8 mouse cellular contexts compared by ENCODE assay signal in genomic region chr13:45469481-45470301, GRCm38 (mm10). TPM values are rescaled to one million over a fixed set of nuclear protein-coding genes. Genes with fewer than 3 reads are reported as not detected.
DNase-seq lines count a peak whose midpoint lies in the region; ATAC-seq lines count a peak whose summit lies in the region.

No protein-coding gene starts in this region.

- no peak overlapping the region for H3K4me3 ChIP-seq in heart, embryonic 11.5 days (ENCODE audit: low read depth, low read length)
- H3K4me3 ChIP-seq in embryonic facial prominence, embryonic 10.5 days = peak overlapping the region; percentile 31
- H3K4me3 ChIP-seq in intestine, embryonic 16.5 days (ENCODE audit: low read length) = no peak overlapping the region
- H3K4me3 ChIP-seq in stomach, embryonic 16.5 days (replicated peaks; ENCODE audit: low read length) = no peak overlapping the region

- no peak overlapping the region for H3K27ac ChIP-seq in heart, embryonic 11.5 days (ENCODE audit: low read depth, low read length)
- H3K27ac ChIP-seq in embryonic facial prominence, embryonic 10.5 days (replicated peaks) = peak overlapping the region; percentile 88
- H3K27ac ChIP-seq in intestine, embryonic 16.5 days (ENCODE audit: low read length) = no peak overlapping the region
- H3K27ac ChIP-seq in stomach, embryonic 16.5 days (ENCODE audit: low read length) = 0 out of 2 replicates have a peak overlapping the region, but pooled peaks have one; percentile 11

- WGBS in heart, embryonic 11.5 days (ENCODE audit: insufficient replicate concordance) = 50% methylated on average over 19 of the region's 19 CpGs
- WGBS in embryonic facial prominence, embryonic 10.5 days = 14% methylated on average over 19 of the region's 19 CpGs
- WGBS in intestine, embryonic 16.5 days = 32% methylated on average over 19 of the region's 19 CpGs
- WGBS in stomach, embryonic 16.5 days = 32% methylated on average over 19 of the region's 19 CpGs

- peaks cover 8% of the 10 kb centered on the region; the same call in 1 of the 2 replicates for H3K4me1 ChIP-seq in heart, embryonic 11.5 days (ENCODE audit: control insufficient read depth, insufficient read depth, low read length)
- peaks cover 46% of the 10 kb centered on the region for H3K4me1 ChIP-seq in embryonic facial prominence, embryonic 10.5 days
- peaks cover 10% of the 10 kb centered on the region for H3K4me1 ChIP-seq in intestine, embryonic 16.5 days (ENCODE audit: control insufficient read depth, insufficient read depth, low read length)
- H3K4me1 ChIP-seq in stomach, embryonic 16.5 days (ENCODE audit: control insufficient read depth, insufficient read depth, low read length) = peaks cover 13% of the 10 kb centered on the region

- ATAC-seq in heart, embryonic 11.5 days (replicated peaks; ENCODE audit: insufficient number of reproducible peaks, low FRiP score, low TSS enrichment) = no peak
- ATAC-seq in intestine, embryonic 16.5 days = 0 out of 2 replicates have a peak, but pooled peaks have one; percentile 28
- ATAC-seq in stomach, embryonic 16.5 days (ENCODE audit: insufficient read depth, low FRiP score) = no peak
- ATAC-seq in cerebellum, adult (ENCODE audit: insufficient number of reproducible peaks, low FRiP score, low TSS enrichment) = no peak

- H3K27me3 ChIP-seq in heart, embryonic 11.5 days (ENCODE audit: control insufficient read depth, insufficient read depth, low read length) = no peaks in the 10 kb centered on the region
- H3K27me3 ChIP-seq in embryonic facial prominence, embryonic 10.5 days (replicated peaks; ENCODE audit: low read depth, poor library complexity, severe bottlenecking) = peaks cover 25% of the 10 kb centered on the region
- H3K27me3 ChIP-seq in intestine, embryonic 16.5 days (replicated peaks; ENCODE audit: control insufficient read depth, insufficient read depth, low read length) = no peaks in the 10 kb centered on the region
- no peaks in the 10 kb centered on the region for H3K27me3 ChIP-seq in stomach, embryonic 16.5 days (ENCODE audit: control insufficient read depth, insufficient read depth, low read length)

- H3K36me3 ChIP-seq in heart, embryonic 11.5 days (ENCODE audit: control insufficient read depth, insufficient read depth, low read length) = no peaks in the 10 kb centered on the region
- no peaks in the 10 kb centered on the region for H3K36me3 ChIP-seq in embryonic facial prominence, embryonic 10.5 days (replicated peaks)
- no peaks in the 10 kb centered on the region for H3K36me3 ChIP-seq in intestine, embryonic 16.5 days (ENCODE audit: control insufficient read depth, insufficient read depth, low read length)
- H3K36me3 ChIP-seq in stomach, embryonic 16.5 days (ENCODE audit: control insufficient read depth, insufficient read depth, low read length) = no peaks in the 10 kb centered on the region

- H3K9me3 ChIP-seq in heart, embryonic 11.5 days (replicated peaks; ENCODE audit: control insufficient read depth, low read length) = no peaks in the 10 kb centered on the region
- H3K9me3 ChIP-seq in embryonic facial prominence, embryonic 10.5 days = no peaks in the 10 kb centered on the region
- no peaks in the 10 kb centered on the region for H3K9me3 ChIP-seq in intestine, embryonic 16.5 days (ENCODE audit: control insufficient read depth, low read length)
- no peaks in the 10 kb centered on the region for H3K9me3 ChIP-seq in stomach, embryonic 16.5 days (replicated peaks; ENCODE audit: control insufficient read depth, low read length)

- peak; percentile 87 for DNase-seq in heart, adult 11 months
- DNase-seq in embryonic facial prominence, embryonic 10.5 days (ENCODE audit: low spot score) = peak; percentile 84
- DNase-seq in mesoderm, embryonic 11.5 days (ENCODE audit: low read depth, low spot score) = peak; percentile 91
- DNase-seq in left cerebral cortex, adult 9 months (ENCODE audit: low spot score in 2 of 2) = no peak

- H3K9ac ChIP-seq in heart, embryonic 11.5 days (ENCODE audit: low read depth, low read length) = no peak overlapping the region
- H3K9ac ChIP-seq in intestine, embryonic 16.5 days (ENCODE audit: low read depth, low read length) = no peak overlapping the region
- 0 out of 2 replicates have a peak overlapping the region, but pooled peaks have one; percentile 18 for H3K9ac ChIP-seq in stomach, embryonic 16.5 days (ENCODE audit: low read length)

- no peak overlapping the region for H3K4me2 ChIP-seq in heart, embryonic 11.5 days
- H3K4me2 ChIP-seq in intestine, embryonic 16.5 days (ENCODE audit: low read depth, low read length) = no peak overlapping the region
- peak overlapping the region; percentile 20; the same call in 1 of the 2 replicates for H3K4me2 ChIP-seq in stomach, embryonic 16.5 days (ENCODE audit: low read depth, low read length)

RNA-seq across cellular contexts. Expression of gene Gmpr, which starts 37.6 kb away (rescaled TPM):
- 176 and 191 TPM in 2 replicates for polyA plus RNA-seq in heart, embryonic 11.5 days (2014; fragmentation: Nextera tagmentation; extraction: Ambion mirVana)
- 22.5 and 25.6 TPM in 2 replicates for polyA plus RNA-seq in embryonic facial prominence, embryonic 10.5 days (2016; fragmentation: Nextera tagmentation; extraction: Ambion mirVana)
- 24.4 and 31.1 TPM in 2 replicates for polyA plus RNA-seq in intestine, embryonic 16.5 days (2015; fragmentation: Nextera tagmentation; extraction: Ambion mirVana)
- 39.8 and 50.5 TPM in 2 replicates for polyA plus RNA-seq in stomach, embryonic 16.5 days (2015; fragmentation: Nextera tagmentation; extraction: Ambion mirVana)

Comparison
In these comparisons a context has a peak if more than half of its experiments do, and no peak if none do; other contexts are left out.
1. DNase-seq: peak in heart, adult 11 months (single experiment), embryonic facial prominence, embryonic 10.5 days (single experiment) and mesoderm, embryonic 11.5 days (single experiment); none in left cerebral cortex, adult 9 months (0 of 2).
2. H3K27ac ChIP-seq: peak in embryonic facial prominence, embryonic 10.5 days (single experiment) and stomach, embryonic 16.5 days (single experiment); none in heart, embryonic 11.5 days (single experiment) and intestine, embryonic 16.5 days (single experiment).